Mouse (Mus musculus) embryonic facial prominence, embryonic 10.5 days (tissue): Measurements from ENCODE around the gene Ryr1. TPM values are rescaled to one million over a fixed set of nuclear protein-coding genes. Genes with fewer than 3 reads are reported as not detected.
A peak's percentile ranks its signal among the peaks of the same experiment; 100 is the strongest.
"Not testable (repeated sequence)": the region's sequence is repeated elsewhere in the genome, so short reads cannot be mapped to it uniquely, and the experiment has no call there.

Experiments used
- DNase-seq: peaks from one replicate; pipeline ENCODE4 v3.0.0-alpha.2; 2017; ENCODE audit warnings: low spot score
- H3K27ac ChIP-seq: fragments of 300-500 bp; sonication (generic); replicated peaks from 2 replicates; pipeline ENCODE4 v1.5.1; 2016; ENCODE audit warnings: mild to moderate bottlenecking
- H3K27me3 ChIP-seq: fragments of 300-500 bp; sonication (generic); replicated peaks from 2 replicates; pipeline ENCODE4 v1.6.1; 2016; ENCODE audit warnings: low read depth, mild to moderate bottlenecking; ENCODE audit not compliant: poor library complexity, severe bottlenecking
- H3K36me3 ChIP-seq: fragments of 300-500 bp; sonication (generic); replicated peaks from 2 replicates; pipeline ENCODE4 v1.6.1; 2016; ENCODE audit warnings: mild to moderate bottlenecking, moderate library complexity
- H3K4me1 ChIP-seq: fragments of 300-500 bp; sonication (generic); 2 replicates; pipeline ENCODE4 v1.6.1; 2016
- H3K4me3 ChIP-seq: fragments of 300-500 bp; sonication (generic); 2 replicates; pipeline ENCODE4 v1.5.1; 2016; ENCODE audit warnings: mild to moderate bottlenecking, moderate library complexity
- H3K9me3 ChIP-seq: fragments of 300-500 bp; sonication (generic); 2 replicates; pipeline ENCODE4 v1.6.1; 2016; ENCODE audit warnings: mild to moderate bottlenecking
- WGBS: fragments of 180-500 bp; shearing (Covaris S2); methylation state at CpG from one replicate; pipeline ENCODE4 v1.1.7; 2016; 5-methylcytosine and 5-hydroxymethylcytosine counted together
- polyA plus RNA-seq: library from polyadenylated mRNA; unstranded; fragments of >200 nt; fragmentation: Nextera tagmentation; extraction: Ambion mirVana; gene quantifications from 2 replicates; pipeline ENCODE4 v1.2.1, GENCODE M21; 2016

Gene Ryr1
- polyA plus RNA-seq, 1 experiment from 2014 or later: 1.8 TPM

- Histone ChIP-seq H3K27me3 (peaks cover 68% of the 10 kb centered on the region), H3K4me3 (0 out of 2 replicates have a peak overlapping the region, but pooled peaks have one; percentile 4)
- DNase-seq: peak; percentile 65
These were observed 57.2 kb downstream of the Ryr1 start for GRCm38 (mm10) chr7:29067758-29068157.

GRCm38 (mm10) chr7:29063476-29063875 is 61.5 kb downstream of the Ryr1 start:
- 68% methylated on average over 7 of the region's 7 CpGs for WGBS
- H3K27ac ChIP-seq, H3K9me3 ChIP-seq, DNase-seq, H3K36me3 ChIP-seq, H3K4me3 ChIP-seq: not testable (repeated sequence)
- H3K27me3 ChIP-seq: peaks cover 52% of the 10 kb centered on the region
- H3K4me1 ChIP-seq: peaks cover 19% of the 10 kb centered on the region

More at GRCm38 (mm10) chr7:29067758-29068157, 57.2 kb downstream of the Ryr1 start:
- no peaks in the 10 kb centered on the region; the same call in 1 of the 2 replicates for H3K36me3 ChIP-seq
- H3K9me3 ChIP-seq: no peaks in the 10 kb centered on the region
- peaks cover 24% of the 10 kb centered on the region for H3K4me1 ChIP-seq
- no peak overlapping the region for H3K27ac ChIP-seq
- 10% methylated on average over 15 of the region's 15 CpGs for WGBS

DNA sequence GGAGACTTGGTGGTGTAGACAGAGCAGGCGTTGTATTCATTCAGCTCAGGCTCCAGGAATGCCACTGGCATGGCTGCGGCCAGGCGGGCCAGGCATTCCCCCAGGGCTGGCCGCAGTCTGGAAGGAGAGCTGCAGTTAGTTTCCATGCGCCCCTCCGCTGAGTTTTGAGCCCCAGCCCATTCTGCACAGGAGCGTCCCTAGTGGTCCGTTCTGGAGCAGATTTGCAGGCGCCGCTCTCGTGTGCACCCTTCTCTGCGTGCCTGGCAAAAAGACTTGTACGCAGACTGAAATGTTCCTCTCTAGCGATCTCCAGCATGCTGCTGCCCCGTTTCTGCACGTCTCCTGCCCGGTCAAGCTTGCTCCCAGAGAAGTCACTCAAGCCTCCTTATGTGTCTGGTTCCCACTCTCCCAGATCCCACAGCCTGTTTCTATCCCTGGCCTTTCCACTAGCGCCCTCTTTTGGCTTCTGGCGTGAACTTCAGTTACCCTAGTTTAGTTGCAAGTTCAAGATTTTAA is 63.4 kb downstream of the Ryr1 start:
- Histone ChIP-seq H3K9me3 (no peaks in the 10 kb centered on the region), H3K4me1 (peaks cover 7% of the 10 kb centered on the region; the same call in 1 of the 2 replicates), H3K36me3 (no peaks in the 10 kb centered on the region; the same call in 1 of the 2 replicates), H3K27ac (peak overlapping the region; percentile 19; the same call in 1 of the 2 replicates), H3K27me3 (peaks cover 44% of the 10 kb centered on the region), H3K4me3 (peak overlapping the region; percentile 40)
- 6% methylated on average over 19 of the region's 19 CpGs for WGBS
- DNase-seq: peak; percentile 74

DNA sequence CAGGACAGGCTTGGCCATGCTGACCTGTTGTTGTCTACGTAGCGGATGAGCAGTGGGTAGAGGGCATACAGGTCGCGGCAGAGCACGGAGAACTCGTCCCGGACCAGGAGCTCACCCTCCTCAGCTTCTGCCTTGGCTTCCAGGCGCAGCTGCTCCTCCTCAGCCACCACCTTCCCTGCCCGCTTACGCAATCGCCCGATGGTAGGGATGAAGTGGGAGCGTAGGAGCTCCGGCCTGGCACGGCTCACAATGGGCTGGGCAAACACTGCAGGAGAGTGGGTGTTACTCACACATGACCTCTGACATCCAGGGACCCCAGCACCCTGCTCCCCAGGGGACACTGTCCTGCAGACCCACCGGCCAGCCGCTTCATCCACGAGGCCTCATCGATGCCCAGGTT is 65.5 kb downstream of the Ryr1 start:
- DNase-seq: no peak
- Histone ChIP-seq H3K27me3 (peaks cover 58% of the 10 kb centered on the region), H3K4me1 (peaks cover 7% of the 10 kb centered on the region; the same call in 1 of the 2 replicates), H3K27ac (no peak overlapping the region), H3K36me3 (no peaks in the 10 kb centered on the region; the same call in 1 of the 2 replicates), H3K4me3 (no peak overlapping the region), H3K9me3 (no peaks in the 10 kb centered on the region)
- WGBS: 87% methylated on average over 19 of the region's 19 CpGs

GRCm38 (mm10) chr7:29052821-29053220 is 72.2 kb downstream of the Ryr1 start:
- WGBS: 5% methylated on average over 19 of the region's 19 CpGs
- Histone ChIP-seq H3K4me3 (peak overlapping the region; percentile 39), H3K27me3 (peaks cover 64% of the 10 kb centered on the region), H3K36me3 (no peaks in the 10 kb centered on the region), H3K4me1 (peaks cover 10% of the 10 kb centered on the region), H3K9me3 (peaks cover 7% of the 10 kb centered on the region; the same call in 1 of the 2 replicates), H3K27ac (no peak overlapping the region)
- no peak for DNase-seq

DNA sequence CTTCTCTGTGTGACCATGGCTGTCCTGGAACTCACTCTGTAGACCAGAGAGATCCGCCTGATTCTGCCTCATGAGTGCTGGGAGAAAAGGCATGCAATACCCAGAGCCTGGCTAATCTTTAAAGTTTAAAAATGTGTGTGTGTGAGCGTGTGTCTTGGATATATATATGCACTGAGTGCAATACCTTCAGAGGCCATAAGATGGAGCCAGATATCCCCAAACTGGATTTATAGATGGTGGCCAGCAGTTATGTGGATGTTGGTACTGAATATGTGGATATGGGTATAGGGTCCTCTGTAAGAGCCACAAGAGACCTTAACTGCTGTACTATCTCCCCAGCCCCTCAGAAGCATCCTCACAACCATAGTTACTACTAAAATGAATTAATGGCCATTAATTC is 74.2 kb downstream of the Ryr1 start:
- no peak for DNase-seq

GRCm38 (mm10) chr7:29048615-29049014 is 76.4 kb downstream of the Ryr1 start:
- WGBS: 80% methylated on average over 11 of the region's 11 CpGs

More for the DNA sequence above, 74.2 kb downstream of the Ryr1 start:
- WGBS: 42% methylated on average over 2 of the region's 2 CpGs
- Histone ChIP-seq H3K4me3 (no peak overlapping the region), H3K36me3 (no peaks in the 10 kb centered on the region), H3K27me3 (peaks cover 51% of the 10 kb centered on the region), H3K9me3 (peaks cover 7% of the 10 kb centered on the region; the same call in 1 of the 2 replicates), H3K4me1 (peaks cover 18% of the 10 kb centered on the region), H3K27ac (no peak overlapping the region)

DNA sequence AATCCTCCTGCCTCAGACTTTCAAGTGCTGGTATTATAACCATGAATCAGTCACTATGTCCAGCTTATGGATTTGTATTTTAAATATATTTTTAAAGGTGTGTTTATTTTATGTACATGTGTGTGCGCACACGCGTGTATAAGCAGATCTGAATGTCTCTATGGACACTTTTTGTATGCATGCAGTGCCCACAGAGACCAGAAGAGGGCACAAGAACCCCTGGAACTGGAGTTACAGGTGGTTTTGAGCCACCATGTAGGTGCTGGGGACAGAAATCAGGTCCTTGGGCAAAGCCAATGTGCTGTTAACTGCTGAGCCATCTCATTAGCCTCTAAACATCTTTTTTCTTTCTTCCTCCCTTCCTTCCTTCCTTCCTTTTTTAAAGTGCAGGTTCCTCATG is 76.9 kb downstream of the Ryr1 start:
- Histone ChIP-seq H3K27ac (no peak overlapping the region), H3K36me3 (no peaks in the 10 kb centered on the region), H3K9me3 (peaks cover 7% of the 10 kb centered on the region; the same call in 1 of the 2 replicates), H3K4me1 (peaks cover 40% of the 10 kb centered on the region), H3K4me3 (no peak overlapping the region), H3K27me3 (peaks cover 31% of the 10 kb centered on the region)
- WGBS: 85% methylated on average over 3 of the region's 3 CpGs
- DNase-seq: no peak

More at GRCm38 (mm10) chr7:29048615-29049014, 76.4 kb downstream of the Ryr1 start:
- H3K9me3 ChIP-seq: peaks cover 7% of the 10 kb centered on the region; the same call in 1 of the 2 replicates
- no peaks in the 10 kb centered on the region for H3K36me3 ChIP-seq
- H3K4me1 ChIP-seq: peaks cover 40% of the 10 kb centered on the region
- H3K27ac ChIP-seq: no peak overlapping the region
- H3K27me3 ChIP-seq: peaks cover 37% of the 10 kb centered on the region
- DNase-seq: no peak
- no peak overlapping the region for H3K4me3 ChIP-seq

- Histone ChIP-seq H3K27ac (no peak overlapping the region), H3K4me3 (0 out of 2 replicates have a peak overlapping the region, but pooled peaks have one; percentile 2), H3K4me1 (peaks cover 36% of the 10 kb centered on the region), H3K36me3 (peaks cover 4% of the 10 kb centered on the region), H3K27me3 (peaks cover 17% of the 10 kb centered on the region; the same call in 1 of the 2 replicates), H3K9me3 (peaks cover 7% of the 10 kb centered on the region; the same call in 1 of the 2 replicates)
- 6% methylated on average over 12 of the region's 12 CpGs for WGBS
- DNase-seq: peak; percentile 45
These were observed 78.4 kb downstream of the Ryr1 start for GRCm38 (mm10) chr7:29046533-29046932.

- Histone ChIP-seq H3K36me3 (peaks cover 4% of the 10 kb centered on the region), H3K27ac (peak overlapping the region; percentile 35; the same call in 1 of the 2 replicates), H3K4me1 (peaks cover 49% of the 10 kb centered on the region), H3K9me3 (peaks cover 7% of the 10 kb centered on the region; the same call in 1 of the 2 replicates), H3K27me3 (peaks cover 12% of the 10 kb centered on the region; the same call in 1 of the 2 replicates), H3K4me3 (no peak overlapping the region)
- WGBS: 52% methylated on average over 9 of the region's 9 CpGs
- DNase-seq: peak; percentile 37
These were observed 80.7 kb downstream of the Ryr1 start for GRCm38 (mm10) chr7:29044302-29044701.

GRCm38 (mm10) chr7:29043674-29044057 is 81.3 kb downstream of the Ryr1 start:
- DNase-seq: peak; percentile 42
- peak overlapping the region; percentile 4; the same call in 1 of the 2 replicates for H3K4me3 ChIP-seq

DNA sequence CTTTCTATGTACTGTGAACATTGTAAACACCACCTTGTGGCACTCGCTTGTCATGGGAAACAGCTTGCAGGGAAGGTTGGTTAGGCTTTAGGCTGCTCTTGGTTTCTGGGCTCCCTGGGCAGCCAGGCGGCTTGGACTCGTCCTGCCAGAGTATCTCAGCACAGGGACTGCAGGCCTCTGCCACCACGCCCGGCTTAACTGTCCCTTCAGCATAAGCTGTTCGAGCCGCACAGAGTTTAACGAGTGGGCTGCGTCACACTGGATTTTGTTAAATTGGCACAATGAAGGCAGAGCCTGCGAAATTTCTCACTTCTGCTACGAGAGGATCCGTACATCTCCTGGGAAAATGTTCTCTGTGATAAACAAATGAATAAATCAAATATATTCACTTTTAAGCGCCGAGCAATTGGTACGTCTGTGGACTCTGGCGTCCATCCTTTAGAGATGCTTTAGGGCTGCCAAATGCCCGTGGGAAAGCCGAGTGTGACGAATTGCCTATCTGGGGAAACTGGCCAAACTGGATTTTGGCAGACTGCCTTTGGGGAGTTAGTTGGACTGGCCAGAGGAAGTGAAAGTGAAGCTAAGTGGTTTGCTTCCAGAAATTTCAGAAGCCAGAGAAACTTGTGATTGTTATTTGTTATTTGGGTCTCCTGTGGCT is 81.8 kb downstream of the Ryr1 start:
- no peak for DNase-seq
- Histone ChIP-seq H3K27me3 (peaks cover 12% of the 10 kb centered on the region; the same call in 1 of the 2 replicates), H3K36me3 (peaks cover 4% of the 10 kb centered on the region), H3K4me1 (peaks cover 49% of the 10 kb centered on the region), H3K9me3 (peaks cover 1% of the 10 kb centered on the region; the same call in 1 of the 2 replicates), H3K4me3 (peak overlapping the region; percentile 4; the same call in 1 of the 2 replicates), H3K27ac (peak overlapping the region; percentile 24; the same call in 1 of the 2 replicates)
- 77% methylated on average over 19 of the region's 19 CpGs for WGBS

More at GRCm38 (mm10) chr7:29043674-29044057, 81.3 kb downstream of the Ryr1 start:
- Histone ChIP-seq H3K27me3 (peaks cover 12% of the 10 kb centered on the region; the same call in 1 of the 2 replicates), H3K4me1 (peaks cover 49% of the 10 kb centered on the region), H3K9me3 (peaks cover 7% of the 10 kb centered on the region; the same call in 1 of the 2 replicates), H3K27ac (no peak overlapping the region), H3K36me3 (peaks cover 4% of the 10 kb centered on the region)
- WGBS: 47% methylated on average over 11 of the region's 11 CpGs
